Mouse (Mus musculus) midbrain, embryonic 14.5 days (tissue): ENCODE measurements around the gene Glyctk. TPM values are rescaled to one million over a fixed set of nuclear protein-coding genes. Genes with fewer than 3 reads are reported as not detected.

Source experiments
- ATAC-seq: fragments of 200-750 bp; cut with Nextera tagmentation; 2 replicates; pipeline ENCODE4 v1.8.0; 2017; ENCODE audit warnings: moderate number of reproducible peaks, moderate library complexity; ENCODE audit not compliant: low FRiP score, low TSS enrichment
- DNase-seq: peaks from one replicate; pipeline ENCODE4 v3.0.0-alpha.2; 2015
- H3K27ac ChIP-seq: fragments of 300-500 bp; sonication (generic); replicated peaks from 2 replicates; pipeline ENCODE4 v1.5.1; 2014; ENCODE audit warnings: mild to moderate bottlenecking, low read depth, low read length, moderate library complexity
- H3K27me3 ChIP-seq: fragments of 300-500 bp; sonication (generic); 2 replicates; pipeline ENCODE4 v1.6.1; 2014; ENCODE audit warnings: low read length, control low read depth, mixed read lengths; ENCODE audit not compliant: control insufficient read depth, insufficient read depth
- H3K36me3 ChIP-seq: fragments of 300-500 bp; sonication (generic); 2 replicates; pipeline ENCODE4 v1.6.1; 2014; ENCODE audit warnings: low read length, control low read depth; ENCODE audit not compliant: control insufficient read depth, insufficient read depth
- H3K4me1 ChIP-seq: fragments of 300-500 bp; sonication (generic); 2 replicates; pipeline ENCODE4 v1.6.1; 2014; ENCODE audit warnings: mild to moderate bottlenecking, antibody characterized with exemption, low read length, control low read depth; ENCODE audit not compliant: control insufficient read depth, insufficient read depth
- H3K4me2 ChIP-seq: fragments of 300-500 bp; sonication (generic); 2 replicates; pipeline ENCODE4 v1.6.1; 2014; ENCODE audit warnings: mild to moderate bottlenecking, low read length, moderate library complexity
- H3K4me3 ChIP-seq: fragments of 300-500 bp; sonication (generic); replicated peaks from 2 replicates; pipeline ENCODE4 v1.5.1; 2014; ENCODE audit warnings: low read depth, low read length
- H3K9ac ChIP-seq: fragments of 300-500 bp; sonication (generic); replicated peaks from 2 replicates; pipeline ENCODE4 v1.6.1; 2014; ENCODE audit warnings: mild to moderate bottlenecking, low read length, moderate library complexity
- H3K9me3 ChIP-seq: fragments of 300-500 bp; sonication (generic); 2 replicates; pipeline ENCODE4 v1.6.1; 2016; ENCODE audit warnings: low read length, control low read depth, mixed read lengths; ENCODE audit not compliant: control insufficient read depth
- WGBS: fragments of 180-500 bp; shearing (Covaris S2); extraction: QIAGEN DNeasy Blood & Tissue Kit; methylation state at CpG from one replicate; pipeline ENCODE4 v1.1.7; 2014; 5-methylcytosine and 5-hydroxymethylcytosine counted together
- polyA plus RNA-seq: library from polyadenylated mRNA; unstranded; fragments of >200 nt; fragmentation: Nextera tagmentation; extraction: Ambion mirVana; gene quantifications from 2 replicates; pipeline ENCODE4 v1.2.1, GENCODE M21; 2014

Glyctk gene
- polyA plus RNA-seq, 1 experiment from 2014 or later, result 6.8 TPM

- Histone ChIP-seq H3K9ac (peak overlapping the region; percentile 63), H3K36me3 (no peaks in the 10 kb centered on the region), H3K4me3 (peak overlapping the region; percentile 47), H3K9me3 (no peaks in the 10 kb centered on the region), H3K4me1 (peaks cover 25% of the 10 kb centered on the region), H3K27me3 (no peaks in the 10 kb centered on the region), H3K27ac (no peak overlapping the region), H3K4me2 (peak overlapping the region; percentile 73)
- DNase-seq (peak; percentile 71), ATAC-seq (peak; percentile 46)
- WGBS, result under 1% methylated on average over 50 of the region's 51 CpGs
These were observed 41.1 kb upstream of the Glyctk start for GRCm38 (mm10) chr9:106198962-106199458.

- Histone ChIP-seq H3K27me3 (no peaks in the 10 kb centered on the region), H3K36me3 (peaks cover 5% of the 10 kb centered on the region), H3K9ac (no peak overlapping the region), H3K4me1 (peaks cover 17% of the 10 kb centered on the region), H3K9me3 (no peaks in the 10 kb centered on the region), H3K4me3 (no peak overlapping the region), H3K27ac (no peak overlapping the region), H3K4me2 (no peak overlapping the region)
- WGBS, result 92% methylated on average over 9 of the region's 9 CpGs
- DNase-seq, result no peak
- no peak for ATAC-seq
These were observed 39.8 kb upstream of the Glyctk start for GRCm38 (mm10) chr9:106197732-106198131.

GRCm38 (mm10) chr9:106197081-106197713 lies 39.3 kb upstream of the Glyctk start:
- WGBS, result 91% methylated on average over 3 of the region's 3 CpGs
- no peak overlapping the region for H3K4me3 ChIP-seq
- H3K36me3 ChIP-seq, result peaks cover 10% of the 10 kb centered on the region
- H3K9me3 ChIP-seq, result no peaks in the 10 kb centered on the region
- ATAC-seq, result no peak
- no peaks in the 10 kb centered on the region for H3K27me3 ChIP-seq
- no peak overlapping the region for H3K27ac ChIP-seq
- H3K9ac ChIP-seq, result no peak overlapping the region
- DNase-seq, result no peak
- no peak overlapping the region for H3K4me2 ChIP-seq
- H3K4me1 ChIP-seq, result peaks cover 15% of the 10 kb centered on the region

- WGBS, result 80% methylated on average over 8 of the region's 8 CpGs
- Histone ChIP-seq H3K9me3 (no peaks in the 10 kb centered on the region), H3K4me1 (peaks cover 14% of the 10 kb centered on the region), H3K27me3 (no peaks in the 10 kb centered on the region), H3K36me3 (peaks cover 26% of the 10 kb centered on the region), H3K9ac (no peak overlapping the region), H3K27ac (peak overlapping the region; percentile 55), H3K4me2 (no peak overlapping the region), H3K4me3 (no peak overlapping the region)
- no peak for ATAC-seq
- peak; percentile 70 for DNase-seq
These were observed 37.8 kb upstream of the Glyctk start for GRCm38 (mm10) chr9:106195693-106196092.

GRCm38 (mm10) chr9:106193930-106194807 lies 36.2 kb upstream of the Glyctk start:
- no peak overlapping the region for H3K4me3 ChIP-seq
- no peaks in the 10 kb centered on the region for H3K9me3 ChIP-seq
- WGBS, result 93% methylated on average over 8 of the region's 8 CpGs
- H3K27me3 ChIP-seq, result no peaks in the 10 kb centered on the region
- H3K27ac ChIP-seq, result no peak overlapping the region
- peaks cover 41% of the 10 kb centered on the region for H3K36me3 ChIP-seq
- peaks cover 11% of the 10 kb centered on the region for H3K4me1 ChIP-seq
- no peak for DNase-seq
- no peak overlapping the region for H3K4me2 ChIP-seq
- ATAC-seq, result no peak
- no peak overlapping the region for H3K9ac ChIP-seq

GRCm38 (mm10) chr9:106192998-106193397 lies 35.1 kb upstream of the Glyctk start:
- peaks cover 10% of the 10 kb centered on the region for H3K4me1 ChIP-seq
- no peaks in the 10 kb centered on the region for H3K27me3 ChIP-seq
- H3K4me2 ChIP-seq, result no peak overlapping the region
- ATAC-seq, result no peak
- DNase-seq, result no peak
- WGBS, result 94% methylated on average over 1 of the region's 1 CpGs
- no peak overlapping the region for H3K9ac ChIP-seq
- H3K27ac ChIP-seq, result no peak overlapping the region
- H3K36me3 ChIP-seq, result peaks cover 52% of the 10 kb centered on the region
- no peaks in the 10 kb centered on the region for H3K9me3 ChIP-seq
- H3K4me3 ChIP-seq, result no peak overlapping the region

GRCm38 (mm10) chr9:106192024-106192423 lies 34.1 kb upstream of the Glyctk start:
- 94% methylated on average over 8 of the region's 8 CpGs for WGBS
- no peaks in the 10 kb centered on the region for H3K9me3 ChIP-seq
- H3K4me2 ChIP-seq, result no peak overlapping the region
- DNase-seq (no peak), ATAC-seq (no peak)
- H3K9ac ChIP-seq, result no peak overlapping the region
- H3K27ac ChIP-seq, result 0 out of 2 replicates have a peak overlapping the region, but pooled peaks have one; percentile 8
- no peaks in the 10 kb centered on the region for H3K27me3 ChIP-seq
- H3K4me1 ChIP-seq, result peaks cover 10% of the 10 kb centered on the region
- no peak overlapping the region for H3K4me3 ChIP-seq
- H3K36me3 ChIP-seq, result peaks cover 62% of the 10 kb centered on the region

GRCm38 (mm10) chr9:106191355-106191754 lies 33.4 kb upstream of the Glyctk start:
- H3K4me1 ChIP-seq, result peaks cover 10% of the 10 kb centered on the region
- no peak overlapping the region for H3K4me3 ChIP-seq
- H3K27me3 ChIP-seq, result no peaks in the 10 kb centered on the region
- DNase-seq, result no peak
- 97% methylated on average over 1 of the region's 1 CpGs for whole genome bisulfite sequencing
- no peaks in the 10 kb centered on the region for H3K9me3 ChIP-seq
- ATAC-seq, result no peak
- H3K27ac ChIP-seq, result no peak overlapping the region
- no peak overlapping the region for H3K9ac ChIP-seq
- peaks cover 69% of the 10 kb centered on the region for H3K36me3 ChIP-seq
- H3K4me2 ChIP-seq, result no peak overlapping the region
